Mouse (Mus musculus) CH12.LX (cell line): ENCODE measurements around the gene Gsdme. TPM values are rescaled to one million over a fixed set of nuclear protein-coding genes. Genes with fewer than 3 reads are reported as not detected.

Experiments
- DNase-seq: peaks from one replicate; pipeline ENCODE4 v3.0.0-alpha.2; 2013; ENCODE audit errors: extremely low read depth
- H3K27ac ChIP-seq: 2 replicates; pipeline ENCODE4 v1.5.1; 2012; ENCODE audit warnings: low read depth, mild to moderate bottlenecking, control low read depth, moderate library complexity; ENCODE audit not compliant: insufficient read depth
- H3K27me3 ChIP-seq: replicated peaks from 2 replicates; pipeline ENCODE3; 2012; ENCODE audit warnings: inconsistent platforms
- H3K36me3 ChIP-seq, 2 experiments: replicated peaks in 1 of 2; 2 replicates each; pipeline versions ENCODE3 to v1.6.1; 2012; ENCODE audit warnings: inconsistent platforms in 1 of 2, low read length in 1 of 2, mild to moderate bottlenecking in 1 of 2, mixed read lengths in 1 of 2, moderate library complexity in 1 of 2; ENCODE audit not compliant: control insufficient read depth in 1 of 2, insufficient read depth in 1 of 2
- H3K4me1 ChIP-seq, 2 experiments: 2 replicates each; pipeline ENCODE4 v1.6.1; 2012; ENCODE audit warnings: inconsistent platforms in 1 of 2, moderate library complexity in 1 of 2; ENCODE audit not compliant: insufficient read depth in 2 of 2, control insufficient read depth in 1 of 2
- H3K4me2 ChIP-seq: 2 replicates; pipeline ENCODE4 v1.6.1; 2012; ENCODE audit warnings: low read depth, mild to moderate bottlenecking, control low read depth; ENCODE audit not compliant: poor library complexity, insufficient read depth, severe bottlenecking
- H3K4me3 ChIP-seq, 3 experiments: fragments of 150-350 bp in 1 of 3; sonication (generic) in 1 of 3; replicated peaks in 1 of 3; 2 replicates each; pipeline versions ENCODE3 to v1.5.1; 2011 to 2012; ENCODE audit warnings: low read depth in 2 of 3, low read length in 2 of 3, mild to moderate bottlenecking in 2 of 3, moderate library complexity in 2 of 3, control low read depth in 1 of 3, improper control_type of control experiment in 1 of 3, inconsistent platforms in 1 of 3, mixed read lengths in 1 of 3; ENCODE audit not compliant: poor library complexity in 1 of 3
- H3K79me2 ChIP-seq: replicated peaks from 2 replicates; pipeline ENCODE4 v1.6.1; 2012; ENCODE audit warnings: mild to moderate bottlenecking, moderate library complexity; ENCODE audit not compliant: control insufficient read depth, poor library complexity, insufficient read depth, severe bottlenecking; ENCODE audit errors: extremely low read depth
- H3K9ac ChIP-seq: 2 replicates; pipeline ENCODE4 v1.6.1; 2012; ENCODE audit warnings: low read depth, mild to moderate bottlenecking, control low read depth, moderate library complexity; ENCODE audit not compliant: insufficient read depth
- H3K9me3 ChIP-seq: replicated peaks from 2 replicates; pipeline ENCODE3; 2012; ENCODE audit warnings: low read length, inconsistent platforms, mixed read lengths
- BHLHE40 ChIP-seq: IDR thresholded peaks from 2 replicates; pipeline ENCODE4 v1.6.1; 2011; ENCODE audit warnings: mild to moderate bottlenecking, low read depth, low read length, improper control_type of control experiment
- CHD2 ChIP-seq: IDR thresholded peaks from 2 replicates; pipeline ENCODE4 v1.6.1; 2011; ENCODE audit warnings: low read length, improper control_type of control experiment
- E2F4 ChIP-seq: IDR thresholded peaks from 2 replicates; pipeline ENCODE4 v1.6.1; 2011; ENCODE audit warnings: low read depth, low read length, improper control_type of control experiment; ENCODE audit not compliant: insufficient replicate concordance
- EP300 ChIP-seq: IDR thresholded peaks from 2 replicates; pipeline ENCODE4 v1.6.1; 2011; ENCODE audit warnings: low read length, improper control_type of control experiment
- ETS1 ChIP-seq: conservative IDR thresholded peaks from 2 replicates; pipeline ENCODE4 v1.6.1; 2012; ENCODE audit warnings: low read depth, mild to moderate bottlenecking, inconsistent platforms, low read length, improper control_type of control experiment, moderate library complexity
- GABPA ChIP-seq: IDR thresholded peaks from 2 replicates; pipeline ENCODE4 v1.6.1; 2012; ENCODE audit warnings: low read depth, low read length, improper control_type of control experiment, inconsistent platforms; ENCODE audit not compliant: insufficient replicate concordance
- HCFC1 ChIP-seq: IDR thresholded peaks from 2 replicates; pipeline ENCODE4 v1.6.1; 2012; ENCODE audit warnings: low read depth, mild to moderate bottlenecking, inconsistent platforms, low read length, improper control_type of control experiment
- IRF4 ChIP-seq: IDR thresholded peaks from 2 replicates; pipeline ENCODE4 v1.6.1; 2014; ENCODE audit warnings: low read depth, mild to moderate bottlenecking, inconsistent platforms, low read length, improper control_type of control experiment
- JUN ChIP-seq: IDR thresholded peaks from 2 replicates; pipeline ENCODE4 v1.6.1; 2011; ENCODE audit warnings: low read depth, mild to moderate bottlenecking, low read length, improper control_type of control experiment, moderate library complexity; ENCODE audit not compliant: insufficient read depth
- MAFK ChIP-seq: IDR thresholded peaks from 2 replicates; pipeline ENCODE4 v1.6.1; 2011; ENCODE audit warnings: low read length, improper control_type of control experiment; ENCODE audit not compliant: insufficient replicate concordance
- MAX ChIP-seq: IDR thresholded peaks from 2 replicates; pipeline ENCODE4 v1.6.1; 2011; ENCODE audit warnings: low read length, improper control_type of control experiment
- MAZ ChIP-seq: IDR thresholded peaks from 2 replicates; pipeline ENCODE4 v1.6.1; 2012; ENCODE audit warnings: low read depth, mild to moderate bottlenecking, inconsistent platforms, low read length, improper control_type of control experiment, moderate library complexity
- MEF2A ChIP-seq: IDR thresholded peaks from 2 replicates; pipeline ENCODE4 v1.6.1; 2014; ENCODE audit warnings: low read depth, mild to moderate bottlenecking, inconsistent platforms, low read length, improper control_type of control experiment, borderline replicate concordance
- MXI1 ChIP-seq: IDR thresholded peaks from 2 replicates; pipeline ENCODE4 v1.6.1; 2011; ENCODE audit warnings: mild to moderate bottlenecking, low read depth, low read length, improper control_type of control experiment
- MYC ChIP-seq: IDR thresholded peaks from 2 replicates; pipeline ENCODE4 v1.6.1; 2011; ENCODE audit warnings: low read depth, mild to moderate bottlenecking, improper control_type of control experiment, low read length
- NELFE ChIP-seq: IDR thresholded peaks from 2 replicates; pipeline ENCODE4 v1.6.1; 2011; ENCODE audit warnings: low read depth, low read length, improper control_type of control experiment
- POLR2A ChIP-seq: IDR thresholded peaks from 2 replicates; pipeline ENCODE4 v1.6.1; 2011; ENCODE audit warnings: low read depth, mild to moderate bottlenecking, improper control_type of control experiment, low read length
- RAD21 ChIP-seq: IDR thresholded peaks from 2 replicates; pipeline ENCODE4 v1.6.1; 2011; ENCODE audit warnings: low read depth, mild to moderate bottlenecking, low read length, improper control_type of control experiment, moderate library complexity
- RCOR1 ChIP-seq: conservative IDR thresholded peaks from 2 replicates; pipeline ENCODE4 v1.6.1; 2012; ENCODE audit warnings: low read depth, mild to moderate bottlenecking, inconsistent platforms, low read length, improper control_type of control experiment
- SMC3 ChIP-seq: IDR thresholded peaks from 2 replicates; pipeline ENCODE4 v1.6.1; 2011; ENCODE audit warnings: low read depth, low read length, improper control_type of control experiment
- TBP ChIP-seq: conservative IDR thresholded peaks from 2 replicates; pipeline ENCODE4 v1.6.1; 2011; ENCODE audit warnings: low read depth, low read length, improper control_type of control experiment
- USF1 ChIP-seq: IDR thresholded peaks from 2 replicates; pipeline ENCODE4 v1.6.1; 2014; ENCODE audit warnings: low read depth, mild to moderate bottlenecking, inconsistent platforms, low read length, improper control_type of control experiment
- ZC3H11A ChIP-seq: IDR thresholded peaks from 2 replicates; pipeline ENCODE4 v1.6.1; 2012; ENCODE audit warnings: low read depth, mild to moderate bottlenecking, inconsistent platforms, low read length, improper control_type of control experiment
- ZMIZ1 ChIP-seq: IDR thresholded peaks from 2 replicates; pipeline ENCODE4 v1.6.1; 2012; ENCODE audit warnings: low read depth, mild to moderate bottlenecking, inconsistent platforms, low read length, improper control_type of control experiment
- ZNF384 ChIP-seq: IDR thresholded peaks from 2 replicates; pipeline ENCODE4 v1.6.1; 2012; ENCODE audit warnings: low read depth, low read length, improper control_type of control experiment, inconsistent platforms
- dilution Hi-C: fragments of 300-500 bp; cut with MboI; formaldehyde crosslinking; loops from 2 replicates; pipeline ENCODE4 v1.14.3; 2020; ENCODE audit warnings: low sequenced_read_pairs; ENCODE audit not compliant: extremely low pct_unique_long_range_greater_than_20kb, extremely low pct_ligation_motif_present
- in situ Hi-C: fragments of 300-500 bp; cut with MboI; formaldehyde crosslinking; loops from 3 replicates; pipeline ENCODE4 v1.14.3; 2019; ENCODE audit warnings: low sequenced_read_pairs, low pct_ligation_motif_present, low pct_unique_long_range_greater_than_20kb, mixed read lengths
- polyA plus RNA-seq: library from polyadenylated mRNA; unstranded; fragments of >175 nt; gene quantifications from 2 replicates; pipeline ENCODE4 v1.2.1, GENCODE M21; 2012; ENCODE audit warnings: low read depth; ENCODE audit not compliant: insufficient read length
- total RNA-seq, 2 experiments: library from RNA; depleted of rRNA; stranded (reverse); fragments of 300-350 nt in 1 of 2; fragments of >200 nt in 1 of 2; gene quantifications; 2 replicates each; pipeline ENCODE4 v1.2.3; 2012 to 2014

Gsdme gene
- total and polyA plus RNA-seq, 3 experiments: 0.38 to 1.8 TPM; not detected in 1

DNA sequence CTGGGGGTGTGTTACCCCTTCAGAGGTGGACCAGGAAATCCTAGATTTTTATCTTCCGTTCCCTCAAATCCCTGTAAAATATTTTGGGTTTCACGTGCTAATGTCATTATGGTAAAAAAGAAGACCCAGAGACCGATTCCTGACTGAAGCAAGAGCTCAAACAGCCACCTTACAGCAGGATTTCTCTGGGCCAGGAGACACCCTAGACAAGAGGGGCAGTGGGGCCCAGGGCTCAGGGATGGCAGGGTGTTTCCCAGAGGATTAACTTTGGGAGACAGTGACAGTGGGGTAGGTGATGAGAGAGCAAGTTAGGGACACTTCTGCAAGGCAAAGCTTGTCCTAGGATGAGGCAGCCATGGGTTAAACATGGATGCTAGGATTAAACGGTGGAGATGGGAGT lies 40.1 kb downstream of the Gsdme start:
- H3K4me2 ChIP-seq: no peak overlapping the region
- TF ChIP-seq ZMIZ1 (no peak), TBP (no peak), BHLHE40 (no peak), MAZ (no peak), ZC3H11A (no peak), IRF4 (no peak), E2F4 (no peak), RAD21 (no peak), JUN (no peak), CHD2 (no peak), RCOR1 (no peak), MAX (no peak), USF1 (no peak), GABPA (no peak), MEF2A (no peak), HCFC1 (no peak), ETS1 (no peak), ZNF384 (no peak), MAFK (no peak), NELFE (no peak)
- TF ChIP-seq, all 38 proteins: peak for 0
- in situ Hi-C loops: no loop called here
- DNase-seq: no peak
- Histone ChIP-seq H3K4me3 (no peak overlapping the region), H3K36me3 (no peaks in the 10 kb centered on the region), H3K9ac (no peak overlapping the region), H3K4me1 (no peaks in the 10 kb centered on the region), H3K79me2 (no peaks in the 10 kb centered on the region), H3K9me3 (no peaks in the 10 kb centered on the region), H3K27me3 (no peaks in the 10 kb centered on the region), H3K27ac (no peak overlapping the region)
- dilution Hi-C loops: no loop called here

DNA sequence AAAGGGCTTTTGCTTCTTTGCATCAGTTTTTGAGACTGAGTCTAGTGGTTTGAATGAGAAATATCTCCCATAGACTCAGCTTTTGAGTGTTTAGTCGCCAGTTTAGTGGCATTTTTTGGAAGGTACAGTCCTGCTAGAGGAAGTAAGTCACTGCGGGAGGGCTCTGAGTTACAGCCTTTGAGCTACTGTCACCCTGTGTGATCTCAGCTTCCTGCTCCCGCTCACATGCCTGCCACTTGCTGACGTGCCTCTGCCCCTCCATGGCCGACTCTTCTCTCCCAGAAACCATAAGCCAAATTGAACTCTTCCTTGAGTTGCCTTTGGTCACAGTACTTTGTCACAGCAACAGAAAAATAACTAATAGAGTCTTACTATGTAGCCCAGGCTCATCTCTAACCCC lies 40.7 kb downstream of the Gsdme start:
- no peaks in the 10 kb centered on the region for H3K36me3 ChIP-seq
- dilution Hi-C loops (no loop called here), in situ Hi-C loops (no loop called here)
- H3K9ac ChIP-seq: no peak overlapping the region
- H3K27me3 ChIP-seq: no peaks in the 10 kb centered on the region
- no peaks in the 10 kb centered on the region for H3K9me3 ChIP-seq
- H3K4me2 ChIP-seq: no peak overlapping the region
- no peaks in the 10 kb centered on the region for H3K4me1 ChIP-seq
- no peak overlapping the region for H3K4me3 ChIP-seq
- H3K27ac ChIP-seq: no peak overlapping the region
- no peak for DNase-seq
- no peaks in the 10 kb centered on the region for H3K79me2 ChIP-seq
- TF ChIP-seq EP300 (no peak), JUN (no peak), NELFE (no peak), MAFK (no peak), GABPA (no peak), MEF2A (no peak), SMC3 (no peak), MXI1 (no peak), MAZ (no peak), ZNF384 (no peak), CHD2 (no peak), POLR2A (no peak), IRF4 (no peak), MYC (no peak)
